Mouse (Mus musculus) MN1 (cell line): Measurements from ENCODE around the gene Dab2ip.

Experiments used
- DNase-seq: peaks from one replicate; pipeline ENCODE4 v3.0.0-alpha.2; 2016; ENCODE audit warnings: low spot score

Dab2ip gene

GRCm38 (mm10) chr2:35557911-35558825, at the start of gene Dab2ip:
Gene Dab2ip, plus strand, starts transcription at chr2:35558266.
- DNase-seq: peak; percentile 62

GRCm38 (mm10) chr2:35508597-35509342, 49.3 kb upstream of the Dab2ip start:
- DNase-seq: no peak

- no peak for DNase-seq
These were observed 48.8 kb upstream of the Dab2ip start for GRCm38 (mm10) chr2:35509343-35509667.

GRCm38 (mm10) chr2:35509888-35510287, 48.2 kb upstream of the Dab2ip start:
- no peak for DNase-seq

- DNase-seq: peak; percentile 26
These were observed 47.1 kb upstream of the Dab2ip start for GRCm38 (mm10) chr2:35510920-35511319.

- no peak for DNase-seq
These were observed 45.8 kb upstream of the Dab2ip start for GRCm38 (mm10) chr2:35512226-35512625.

- peak; percentile 91 for DNase-seq
These were observed 43.8 kb upstream of the Dab2ip start for GRCm38 (mm10) chr2:35514051-35514892.

- no peak for DNase-seq
These were observed 31.3 kb upstream of the Dab2ip start for GRCm38 (mm10) chr2:35526612-35527242.

- no peak for DNase-seq
These were observed 29.0 kb upstream of the Dab2ip start for GRCm38 (mm10) chr2:35529086-35529485.

GRCm38 (mm10) chr2:35529856-35530255, 28.2 kb upstream of the Dab2ip start:
- DNase-seq: no peak

GRCm38 (mm10) chr2:35530732-35531131, 27.3 kb upstream of the Dab2ip start:
- DNase-seq: no peak

- DNase-seq: peak; percentile 60
These were observed 24.4 kb upstream of the Dab2ip start for GRCm38 (mm10) chr2:35533646-35534045.

GRCm38 (mm10) chr2:35539276-35539972, 18.6 kb upstream of the Dab2ip start:
- DNase-seq: peak; percentile 89

- no peak for DNase-seq
These were observed 17.3 kb upstream of the Dab2ip start for GRCm38 (mm10) chr2:35540798-35541197.

GRCm38 (mm10) chr2:35544717-35545116, 13.3 kb upstream of the Dab2ip start:
- DNase-seq: peak; percentile 84

- DNase-seq: peak; percentile 88
These were observed 12.9 kb upstream of the Dab2ip start for GRCm38 (mm10) chr2:35545125-35545590.

- DNase-seq: no peak
These were observed 11.6 kb upstream of the Dab2ip start for GRCm38 (mm10) chr2:35546462-35546861.

- DNase-seq: no peak
These were observed 8.9 kb upstream of the Dab2ip start for GRCm38 (mm10) chr2:35549191-35549590.

GRCm38 (mm10) chr2:35550097-35550496, 8.0 kb upstream of the Dab2ip start:
- no peak for DNase-seq

GRCm38 (mm10) chr2:35556918-35557486, 1.1 kb upstream of the Dab2ip start:
- no peak for DNase-seq
